Mouse (Mus musculus) erythroblast, adult 5-6 weeks (primary cell): Measurements from ENCODE around the gene 2900011O08Rik. TPM values are rescaled to one million over a fixed set of nuclear protein-coding genes. Genes with fewer than 3 reads are reported as not detected.

Source experiments
- ATAC-seq: replicated peaks from 2 replicates; pipeline ENCODE4 v1.8.0; 2016; ENCODE audit warnings: moderate number of reproducible peaks, mild to moderate bottlenecking, moderate TSS enrichment, inconsistent platforms; ENCODE audit not compliant: poor library complexity, low FRiP score, severe bottlenecking
- total RNA-seq, 2 experiments: library from RNA; stranded (forward) in 1 of 2; stranded (reverse) in 1 of 2; fragments of 150-400 nt in 1 of 2; fragments of 200-764, 138-1000 nt in 1 of 2; gene quantifications; 2 replicates each; pipeline versions ENCODE4 v1.2.3 to v1.2.4; 2015 to 2017; ENCODE audit warnings: low replicate concordance in 2 of 2

Gene 2900011O08Rik
- total RNA-seq, 2 experiments from 2014 or later, result not detected

DNA sequence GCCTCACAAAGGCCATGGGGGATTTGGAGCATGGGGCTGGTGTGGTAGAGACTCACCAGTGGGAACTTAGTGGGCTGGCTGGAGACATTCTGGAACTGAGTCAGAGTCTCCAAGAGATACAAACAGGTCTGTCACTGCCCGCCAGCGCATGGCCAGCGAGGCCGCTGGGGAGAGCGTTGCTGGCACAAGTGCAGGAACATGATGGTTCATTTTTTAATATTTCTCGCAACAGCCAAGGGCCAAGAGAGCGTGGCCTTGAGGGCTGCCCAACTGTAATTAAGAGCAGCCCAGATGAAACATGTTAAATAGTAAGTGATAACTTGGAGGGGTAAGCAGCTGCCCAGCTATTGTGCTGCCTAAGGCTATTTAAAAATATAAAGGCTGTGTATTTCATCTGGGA is 138.3 kb downstream of the 2900011O08Rik start:
- no peak for ATAC-seq

DNA sequence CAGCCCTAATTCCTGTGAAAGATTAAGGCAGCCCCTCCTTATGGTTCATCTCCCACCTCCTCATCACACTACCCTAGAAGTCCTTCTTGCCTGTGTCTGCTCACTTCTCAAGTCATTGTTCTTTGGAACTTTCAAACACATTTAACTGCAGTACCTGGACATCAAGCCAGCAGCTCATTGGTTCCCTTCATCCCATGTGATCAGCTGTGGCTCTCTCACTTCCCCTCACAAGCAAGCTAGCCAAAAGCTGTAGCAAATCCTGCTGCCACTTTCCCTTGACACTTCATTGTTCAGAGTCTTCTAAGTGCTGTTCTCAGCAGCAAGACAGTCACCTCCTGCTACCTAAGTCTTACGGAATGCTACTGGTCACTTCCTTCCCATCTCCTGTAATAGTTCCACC is 138.8 kb downstream of the 2900011O08Rik start:
- ATAC-seq, result no peak

DNA sequence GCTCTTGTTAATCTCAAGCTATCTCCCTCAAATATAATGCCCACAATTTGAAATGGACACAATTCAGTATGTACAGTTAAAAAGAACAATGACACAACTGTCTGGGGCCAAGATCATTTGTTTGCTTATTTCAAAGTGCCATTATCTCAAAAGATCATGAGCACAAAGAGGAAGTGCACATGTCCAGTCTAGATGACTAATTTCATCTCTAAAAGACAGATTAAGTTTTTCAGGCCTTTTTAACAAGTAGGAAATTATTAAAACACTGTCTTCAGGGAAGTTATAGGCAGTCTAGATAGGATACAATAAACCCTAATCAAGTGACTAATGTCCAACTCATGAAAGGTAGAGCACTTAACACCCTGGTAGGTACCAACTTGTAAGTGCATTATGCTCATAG is 142.6 kb downstream of the 2900011O08Rik start:
- ATAC-seq, result no peak

DNA sequence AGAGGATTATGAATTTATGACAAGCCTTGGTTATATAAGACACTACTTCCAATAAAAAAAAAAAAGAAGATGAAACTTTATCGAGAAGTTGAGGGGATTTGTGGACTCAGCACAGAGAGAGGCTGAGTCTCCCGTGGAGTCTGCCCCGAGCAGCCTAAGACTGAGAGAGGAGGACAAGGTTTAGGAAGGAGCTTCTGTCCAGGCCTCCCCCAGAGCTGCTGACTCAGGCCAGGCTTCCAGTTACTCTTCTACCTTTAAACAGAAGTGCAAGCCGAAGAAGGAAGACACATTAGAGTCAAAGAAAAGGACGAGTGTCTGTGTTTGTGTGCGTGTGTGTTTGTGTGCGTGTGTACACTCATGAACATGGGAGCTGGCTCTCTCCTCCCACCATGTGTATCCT is 144.4 kb downstream of the 2900011O08Rik start:
- ATAC-seq, result no peak

DNA sequence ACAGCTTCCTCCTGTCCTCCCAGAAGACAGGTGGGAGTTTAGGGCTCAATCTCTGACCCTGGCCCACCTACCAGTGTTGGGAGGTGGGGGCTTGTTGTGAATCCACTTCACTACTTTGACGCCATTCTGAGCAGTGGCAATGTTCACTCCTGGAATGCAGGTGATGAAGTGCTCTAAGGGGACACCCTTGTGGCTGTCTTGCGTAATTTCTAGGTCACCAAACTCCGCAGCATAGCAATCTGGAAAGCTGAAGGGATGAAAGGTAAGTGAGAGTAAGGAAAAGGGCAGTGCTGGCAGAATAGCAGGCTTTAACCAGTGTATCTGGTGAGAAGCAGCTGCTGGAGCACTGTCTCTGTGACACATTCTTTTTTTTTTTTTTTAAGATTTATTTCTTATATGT is 145.0 kb downstream of the 2900011O08Rik start:
- no peak for ATAC-seq

DNA sequence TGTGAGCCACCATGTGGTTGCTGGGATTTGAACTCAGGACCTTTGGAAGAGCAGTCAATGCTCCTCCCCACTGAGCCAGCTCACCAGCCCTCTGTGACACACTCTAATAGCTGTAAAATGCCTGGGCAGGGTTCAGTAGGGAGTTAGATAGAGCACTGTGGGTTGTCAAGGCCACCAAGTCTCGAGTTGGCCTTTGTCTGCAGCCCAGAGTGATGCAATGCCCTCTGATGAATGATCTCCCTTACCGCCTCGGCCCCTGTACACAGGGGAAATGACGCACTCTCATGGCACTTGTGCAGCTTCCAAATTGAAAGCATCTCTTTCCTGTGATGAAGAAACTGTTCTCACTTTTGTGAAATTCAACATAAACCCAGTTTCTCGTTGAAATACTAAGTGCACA is 145.4 kb downstream of the 2900011O08Rik start:
- ATAC-seq, result no peak

DNA sequence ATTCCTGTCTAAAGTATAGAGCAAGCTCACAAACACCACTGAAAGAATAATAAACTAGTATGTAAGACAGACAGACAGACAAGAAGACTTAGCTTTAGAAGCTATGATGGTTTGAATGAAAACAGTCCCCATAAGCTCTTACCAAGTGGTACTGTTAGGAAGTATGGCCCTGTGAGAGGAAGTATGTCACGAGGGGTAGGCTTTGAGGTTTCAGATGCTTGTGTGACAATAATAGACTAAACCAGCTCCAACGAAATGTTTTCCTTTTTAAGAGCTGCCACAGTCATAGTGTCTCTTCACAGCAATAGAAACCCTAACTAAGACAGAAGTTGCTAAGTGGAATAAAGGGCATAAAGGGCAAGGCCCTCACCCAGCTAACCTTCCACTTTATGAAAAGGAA is 148.6 kb downstream of the 2900011O08Rik start:
- ATAC-seq, result no peak

DNA sequence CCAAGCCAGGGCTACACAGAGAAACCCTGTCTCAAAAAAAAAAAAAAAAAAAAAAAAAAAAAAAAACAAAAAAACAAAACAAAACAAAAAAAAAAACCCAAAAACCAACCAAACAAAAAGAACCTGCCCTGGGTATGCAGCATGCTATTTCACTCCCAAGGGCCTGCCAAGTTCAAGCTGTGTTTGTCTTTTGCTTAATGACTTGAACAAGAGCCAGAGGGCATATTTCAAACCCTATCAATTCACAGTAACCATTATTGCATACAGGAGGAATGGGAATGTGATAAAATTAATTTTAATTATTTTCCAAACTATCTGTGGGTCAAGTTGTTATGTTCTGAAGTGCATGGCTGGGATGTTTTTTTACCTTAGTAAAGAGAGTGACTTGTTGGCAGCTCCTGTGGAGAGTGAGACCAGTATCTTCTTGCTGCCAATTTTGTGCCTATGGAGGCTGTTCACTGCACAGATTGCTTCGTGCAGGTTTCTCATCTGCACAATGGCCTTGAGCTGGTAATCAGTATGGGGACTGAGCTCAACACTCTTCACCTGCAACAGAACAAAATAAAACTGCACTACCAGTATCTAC is 151.7 kb downstream of the 2900011O08Rik start:
- ATAC-seq, result no peak

DNA sequence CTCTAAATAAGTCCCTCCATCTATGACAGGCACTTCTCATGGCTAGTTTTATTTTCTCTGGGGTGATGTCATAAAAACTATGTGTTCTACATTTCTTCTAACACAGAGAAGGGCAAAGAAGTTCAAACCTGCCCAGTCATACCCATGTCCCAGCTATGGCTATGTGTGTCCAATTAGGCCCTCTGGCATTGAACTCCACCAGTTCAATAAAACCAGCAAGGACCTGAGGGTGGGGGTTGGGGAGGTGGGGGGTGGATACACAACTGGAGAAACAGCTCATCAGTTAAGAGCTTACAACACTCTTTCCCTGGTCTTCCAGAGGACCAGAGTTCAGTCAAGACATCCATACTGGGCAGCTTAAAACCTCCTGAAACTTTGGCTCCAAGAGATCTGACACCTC is 152.7 kb downstream of the 2900011O08Rik start:
- no peak for ATAC-seq

DNA sequence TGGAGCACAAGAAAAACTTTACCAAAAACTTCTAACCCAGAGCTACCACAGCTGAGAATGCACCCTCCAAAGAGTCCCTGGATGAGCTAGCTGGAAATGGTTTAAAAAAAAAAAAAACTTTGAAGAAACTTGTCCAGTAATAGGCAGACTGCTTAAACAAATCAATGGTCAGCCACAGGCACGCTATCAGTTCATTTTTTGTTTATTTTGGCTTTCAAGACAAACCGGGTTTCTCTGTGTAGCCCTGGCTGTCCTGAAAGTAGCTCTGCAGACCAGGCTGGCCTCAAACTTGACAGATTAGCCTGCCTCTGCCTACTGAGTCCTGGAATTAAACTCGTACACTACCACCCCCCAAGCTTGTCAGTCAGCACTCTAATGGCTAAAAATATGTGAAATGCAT is 156.9 kb downstream of the 2900011O08Rik start:
- no peak for ATAC-seq

DNA sequence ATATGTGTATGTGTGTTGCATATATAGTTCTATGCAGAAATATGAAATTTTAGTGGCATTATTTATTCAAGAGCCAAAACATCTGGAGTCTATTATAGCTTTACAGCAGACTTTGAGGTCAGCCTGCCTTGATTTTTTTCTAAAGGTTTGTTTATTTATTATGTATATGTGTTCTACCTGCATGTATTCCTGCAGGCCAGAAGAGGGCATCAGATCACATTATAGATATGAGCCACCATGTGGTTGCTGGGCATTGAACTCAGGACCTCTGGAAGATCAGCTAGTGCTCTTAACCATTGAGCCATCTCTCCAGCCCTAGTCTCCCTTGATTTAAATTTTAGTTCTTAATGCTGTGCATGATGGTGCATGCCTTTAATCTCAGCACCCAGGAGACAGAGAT is 161.3 kb downstream of the 2900011O08Rik start:
- ATAC-seq, result no peak

Other genes starting within 250 kb of the 2900011O08Rik start
- 6.3 and 8.5 TPM in 2 replicates for gene Rrn3, start 205.9 kb upstream of the 2900011O08Rik start, total RNA-seq (2015; ENCODE audit: low replicate concordance)
- gene Rrn3, start 205.9 kb upstream of the 2900011O08Rik start, total RNA-seq (2017; ENCODE audit: low replicate concordance), result 7.2 and 9.3 TPM in 2 replicates
- gene Ntan1, start 167.8 kb upstream of the 2900011O08Rik start, total RNA-seq (2015; ENCODE audit: low replicate concordance), result 23.4 and 23.8 TPM in 2 replicates
- gene Ntan1, start 167.8 kb upstream of the 2900011O08Rik start, total RNA-seq (2017; ENCODE audit: low replicate concordance), result 6.3 and 18.1 TPM in 2 replicates
- 11.7 and 13.8 TPM in 2 replicates for gene Pdxdc1, start 83.5 kb upstream of the 2900011O08Rik start, total RNA-seq (2015; ENCODE audit: low replicate concordance)
- 20.0 and 21.2 TPM in 2 replicates for gene Pdxdc1, start 83.5 kb upstream of the 2900011O08Rik start, total RNA-seq (2017; ENCODE audit: low replicate concordance)
- 1.9 and 3.8 TPM in 2 replicates for gene Mpv17l, start 83.4 kb upstream of the 2900011O08Rik start, total RNA-seq (2015; ENCODE audit: low replicate concordance)
- 0.56 and 0.60 TPM in 2 replicates for gene Mpv17l, start 83.4 kb upstream of the 2900011O08Rik start, total RNA-seq (2017; ENCODE audit: low replicate concordance)
- not detected in 2 replicates for gene Ifitm7, start 284 bp downstream of the 2900011O08Rik start, total RNA-seq (2015; ENCODE audit: low replicate concordance)
- 0.98 TPM in 1 of 2 replicates, not detected in the other for gene Ifitm7, start 284 bp downstream of the 2900011O08Rik start, total RNA-seq (2017; ENCODE audit: low replicate concordance)
- gene Nde1, start 176.7 kb downstream of the 2900011O08Rik start, total RNA-seq (2015; ENCODE audit: low replicate concordance), result 20.9 and 22.4 TPM in 2 replicates
- gene Nde1, start 176.7 kb downstream of the 2900011O08Rik start, total RNA-seq (2017; ENCODE audit: low replicate concordance), result 55.9 and 57.4 TPM in 2 replicates
- 37.2 and 40.7 TPM in 2 replicates for gene Marf1, start 176.7 kb downstream of the 2900011O08Rik start, total RNA-seq (2015; ENCODE audit: low replicate concordance)
- 42.6 and 49.3 TPM in 2 replicates for gene Marf1, start 176.7 kb downstream of the 2900011O08Rik start, total RNA-seq (2017; ENCODE audit: low replicate concordance)